Mouse (Mus musculus): ENCODE data around the gene Gm3629. TPM values are rescaled to one million over a fixed set of nuclear protein-coding genes. Genes with fewer than 3 reads are reported as not detected.
"Not testable (repeated sequence)": the region's sequence is repeated elsewhere in the genome, so short reads cannot be mapped to it uniquely, and the experiment has no call there.

The Gm3629 gene
- polyA plus RNA-seq (2015; fragmentation: Nextera tagmentation; extraction: Ambion mirVana), result 0.19 TPM in 1 of 2 replicates, not detected in the other

DNA sequence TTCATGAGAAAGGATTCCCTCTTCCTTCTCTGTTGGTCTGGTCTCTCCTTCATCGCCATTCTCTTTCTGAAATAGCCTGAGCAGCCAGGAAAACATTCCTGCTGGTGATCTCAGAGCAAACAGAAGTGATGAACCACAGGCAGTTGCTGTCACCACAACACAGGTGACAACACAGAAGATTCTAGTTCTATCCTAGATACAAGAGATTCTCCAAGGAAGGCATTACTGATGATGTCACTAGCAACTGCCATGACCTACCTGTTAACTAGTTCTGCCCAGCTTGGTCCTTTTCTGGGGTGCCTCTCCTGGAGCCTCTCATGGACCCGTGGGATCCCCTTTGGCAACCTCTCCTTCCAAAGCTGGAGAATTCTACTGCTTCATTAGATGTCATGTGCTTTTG lies at the start of gene Gm3629:
Gm3629 (minus strand) TSS at position 101 of the 400 bp plus-strand sequence.
- not testable (repeated sequence) for H3K27ac ChIP-seq (ENCODE audit: low read length); H3K4me1 ChIP-seq (replicated peaks; ENCODE audit: control insufficient read depth, insufficient read depth, low read length); H3K4me3 ChIP-seq (ENCODE audit: low read length); H3K9me3 ChIP-seq (ENCODE audit: control insufficient read depth, low read length); H3K4me2 ChIP-seq (ENCODE audit: low read depth, low read length); ATAC-seq (ENCODE audit: low read depth); H3K27me3 ChIP-seq (ENCODE audit: control insufficient read depth, insufficient read depth, low read depth, low read length); H3K9ac ChIP-seq (ENCODE audit: low read length); H3K36me3 ChIP-seq (ENCODE audit: control insufficient read depth, insufficient read depth, low read length)
- WGBS, result no CpG with 5 or more reads among the region's 2 CpGs

DNA sequence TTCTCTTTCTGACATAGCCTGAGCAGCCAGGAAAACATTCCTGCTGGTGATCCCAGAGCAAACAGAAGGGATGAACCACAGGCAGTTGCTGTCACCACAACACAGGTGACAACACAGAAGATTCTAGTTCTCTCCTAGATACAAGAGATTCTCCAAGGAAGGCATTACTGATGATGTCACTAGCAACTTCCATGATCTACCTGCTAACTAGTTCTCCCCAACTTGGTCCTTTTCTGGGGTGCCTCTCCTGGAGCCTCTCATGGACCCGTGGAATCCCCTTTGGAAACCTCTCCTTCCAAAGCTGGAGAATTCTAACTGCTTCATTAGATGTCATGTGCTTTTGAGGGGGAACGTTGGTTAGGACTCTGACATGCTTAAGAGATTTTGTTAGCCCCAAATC lies 31.9 kb upstream of the Gm3629 start, which contains the start of gene Gm3460:
Gm3460 (minus strand) TSS at position 101 of the 400 bp plus-strand sequence.
- H3K9me3 ChIP-seq (ENCODE audit: control insufficient read depth, low read length); H3K27me3 ChIP-seq (ENCODE audit: control insufficient read depth, insufficient read depth, low read depth, low read length); H3K4me1 ChIP-seq (replicated peaks; ENCODE audit: control insufficient read depth, insufficient read depth, low read length); H3K4me3 ChIP-seq (ENCODE audit: low read length); H3K27ac ChIP-seq (ENCODE audit: low read length); H3K4me2 ChIP-seq (ENCODE audit: low read depth, low read length); H3K9ac ChIP-seq (ENCODE audit: low read length); ATAC-seq (ENCODE audit: low read depth); H3K36me3 ChIP-seq (ENCODE audit: control insufficient read depth, insufficient read depth, low read length): not testable (repeated sequence)
- 83% methylated on average over 1 of the region's 2 CpGs for WGBS

DNA sequence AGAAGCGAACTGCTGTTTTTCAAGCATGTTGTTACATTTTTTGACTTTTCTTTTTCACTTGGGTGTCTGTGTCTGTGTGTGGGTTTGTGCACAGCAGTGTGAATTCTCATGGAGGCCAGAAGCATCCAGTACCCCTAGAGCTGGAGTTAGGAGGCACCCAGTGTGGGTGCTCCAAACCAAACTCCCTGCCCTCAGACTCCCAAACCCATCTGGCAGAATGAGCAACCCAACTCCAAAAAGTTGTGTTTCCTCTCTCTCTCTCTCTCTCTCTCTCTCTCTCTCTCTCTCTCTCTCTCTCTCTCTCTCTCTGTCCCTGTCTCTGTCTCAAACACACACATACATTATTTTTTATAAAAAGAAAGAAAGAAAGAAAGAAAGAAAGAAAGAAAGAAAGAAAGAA lies 16.0 kb upstream of the Gm3629 start:
- not testable (repeated sequence) for H3K36me3 ChIP-seq (ENCODE audit: control insufficient read depth, insufficient read depth, low read length); ATAC-seq (ENCODE audit: low read depth); H3K4me2 ChIP-seq (ENCODE audit: low read depth, low read length); H3K27me3 ChIP-seq (ENCODE audit: control insufficient read depth, insufficient read depth, low read depth, low read length); H3K9ac ChIP-seq (ENCODE audit: low read length); H3K27ac ChIP-seq (ENCODE audit: low read length); H3K9me3 ChIP-seq (ENCODE audit: control insufficient read depth, low read length); H3K4me1 ChIP-seq (replicated peaks; ENCODE audit: control insufficient read depth, insufficient read depth, low read length); H3K4me3 ChIP-seq (ENCODE audit: low read length)
- WGBS, result no CpG with 5 or more reads among the region's 1 CpGs

- H3K27ac ChIP-seq (ENCODE audit: low read length); H3K36me3 ChIP-seq (ENCODE audit: control insufficient read depth, insufficient read depth, low read length); H3K27me3 ChIP-seq (ENCODE audit: control insufficient read depth, insufficient read depth, low read depth, low read length); H3K4me1 ChIP-seq (replicated peaks; ENCODE audit: control insufficient read depth, insufficient read depth, low read length); H3K9me3 ChIP-seq (ENCODE audit: control insufficient read depth, low read length); ATAC-seq (ENCODE audit: low read depth); H3K9ac ChIP-seq (ENCODE audit: low read length): not testable (repeated sequence)
- peak overlapping the region; percentile 60 for H3K4me2 ChIP-seq (ENCODE audit: low read depth, low read length)
- WGBS, result 1% methylated on average over 16 of the region's 20 CpGs
- peak overlapping the region; percentile 39 for H3K4me3 ChIP-seq (ENCODE audit: low read length)
These were observed 14.6 kb upstream of the Gm3629 start for GRCm38 (mm10) chr14:6605004-6605403.

- H3K4me1 ChIP-seq (replicated peaks; ENCODE audit: control insufficient read depth, insufficient read depth, low read length); H3K9ac ChIP-seq (ENCODE audit: low read length); H3K9me3 ChIP-seq (ENCODE audit: control insufficient read depth, low read length); H3K36me3 ChIP-seq (ENCODE audit: control insufficient read depth, insufficient read depth, low read length); H3K27me3 ChIP-seq (ENCODE audit: control insufficient read depth, insufficient read depth, low read depth, low read length); H3K27ac ChIP-seq (ENCODE audit: low read length); ATAC-seq (ENCODE audit: low read depth): not testable (repeated sequence)
- 5% methylated on average over 20 of the region's 20 CpGs for WGBS
- Histone ChIP-seq H3K4me3 (ENCODE audit: low read length) (peak overlapping the region; percentile 39), H3K4me2 (ENCODE audit: low read depth, low read length) (peak overlapping the region; percentile 60)
These were observed 14.1 kb upstream of the Gm3629 start for GRCm38 (mm10) chr14:6604551-6604950.

DNA sequence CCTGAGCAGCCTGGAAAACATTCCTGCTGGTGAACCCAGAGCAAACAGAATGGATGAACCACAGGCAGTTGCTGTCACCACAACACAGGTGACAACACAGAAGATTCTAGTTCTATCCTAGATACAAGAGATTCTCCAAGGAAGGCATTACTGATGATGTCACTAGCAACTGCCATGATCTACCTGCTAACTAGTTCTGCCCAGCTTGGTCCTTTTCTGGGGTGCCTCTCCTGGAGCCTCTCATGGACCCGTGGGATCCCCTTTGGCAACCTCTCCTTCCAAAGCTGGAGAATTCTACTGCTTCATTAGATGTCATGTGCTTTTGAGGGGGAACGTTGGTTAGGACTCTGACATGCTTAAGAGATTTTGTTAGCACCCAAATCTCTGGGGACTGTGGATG lies 53.2 kb downstream of the Gm3629 start, which contains the start of gene Gm8356:
Gm8356 (minus strand) TSS at position 101 of the 400 bp plus-strand sequence.
- H3K27me3 ChIP-seq (ENCODE audit: control insufficient read depth, insufficient read depth, low read depth, low read length); H3K27ac ChIP-seq (ENCODE audit: low read length); H3K36me3 ChIP-seq (ENCODE audit: control insufficient read depth, insufficient read depth, low read length); H3K4me1 ChIP-seq (replicated peaks; ENCODE audit: control insufficient read depth, insufficient read depth, low read length); H3K9ac ChIP-seq (ENCODE audit: low read length); ATAC-seq (ENCODE audit: low read depth); H3K4me2 ChIP-seq (ENCODE audit: low read depth, low read length); H3K4me3 ChIP-seq (ENCODE audit: low read length); H3K9me3 ChIP-seq (ENCODE audit: control insufficient read depth, low read length): not testable (repeated sequence)
- 57% methylated on average over 1 of the region's 2 CpGs for WGBS

Other genes starting within 250 kb of the Gm3629 start
- gene Gm3618, start 246.9 kb downstream of the Gm3629 start, polyA plus RNA-seq (2015; fragmentation: Nextera tagmentation; extraction: Ambion mirVana), result not detected in 2 replicates
- gene Gm16440, start 200.3 kb downstream of the Gm3629 start, polyA plus RNA-seq (2015; fragmentation: Nextera tagmentation; extraction: Ambion mirVana), result not detected in 2 replicates
- 0.44 and 0.57 TPM in 2 replicates for gene Gm3591, start 178.1 kb downstream of the Gm3629 start, polyA plus RNA-seq (2015; fragmentation: Nextera tagmentation; extraction: Ambion mirVana)
- gene Gm3594, start 146.0 kb downstream of the Gm3629 start, polyA plus RNA-seq (2015; fragmentation: Nextera tagmentation; extraction: Ambion mirVana), result not detected in 2 replicates
- gene Gm8356, start 53.3 kb downstream of the Gm3629 start, polyA plus RNA-seq (2015; fragmentation: Nextera tagmentation; extraction: Ambion mirVana), result not detected in 2 replicates
- not detected in 2 replicates for gene Gm3460, start 31.8 kb upstream of the Gm3629 start, polyA plus RNA-seq (2015; fragmentation: Nextera tagmentation; extraction: Ambion mirVana)
- gene Gm10251, start 93.6 kb upstream of the Gm3629 start, polyA plus RNA-seq (2015; fragmentation: Nextera tagmentation; extraction: Ambion mirVana), result not detected in 2 replicates
- not detected in 2 replicates for gene Gm8050, start 129.6 kb upstream of the Gm3629 start, polyA plus RNA-seq (2015; fragmentation: Nextera tagmentation; extraction: Ambion mirVana)
- 3.1 and 4.0 TPM in 2 replicates for gene Gm3636, start 151.7 kb upstream of the Gm3629 start, polyA plus RNA-seq (2015; fragmentation: Nextera tagmentation; extraction: Ambion mirVana)
- not detected in 2 replicates for gene Gm8362, start 183.8 kb upstream of the Gm3629 start, polyA plus RNA-seq (2015; fragmentation: Nextera tagmentation; extraction: Ambion mirVana)
- gene Gm3642, start 249.7 kb upstream of the Gm3629 start, polyA plus RNA-seq (2015; fragmentation: Nextera tagmentation; extraction: Ambion mirVana), result not detected in 2 replicates

All from lung, embryonic 16.5 days (tissue).